Mouse (Mus musculus): ENCODE measurements at regions not wholly inside any gene's neighbourhood (a gene's known extent, or its start where the extent isn't known, plus 50 kb on each side); places are given as distances from the start of the nearest gene placed in this dataset.

DNA sequence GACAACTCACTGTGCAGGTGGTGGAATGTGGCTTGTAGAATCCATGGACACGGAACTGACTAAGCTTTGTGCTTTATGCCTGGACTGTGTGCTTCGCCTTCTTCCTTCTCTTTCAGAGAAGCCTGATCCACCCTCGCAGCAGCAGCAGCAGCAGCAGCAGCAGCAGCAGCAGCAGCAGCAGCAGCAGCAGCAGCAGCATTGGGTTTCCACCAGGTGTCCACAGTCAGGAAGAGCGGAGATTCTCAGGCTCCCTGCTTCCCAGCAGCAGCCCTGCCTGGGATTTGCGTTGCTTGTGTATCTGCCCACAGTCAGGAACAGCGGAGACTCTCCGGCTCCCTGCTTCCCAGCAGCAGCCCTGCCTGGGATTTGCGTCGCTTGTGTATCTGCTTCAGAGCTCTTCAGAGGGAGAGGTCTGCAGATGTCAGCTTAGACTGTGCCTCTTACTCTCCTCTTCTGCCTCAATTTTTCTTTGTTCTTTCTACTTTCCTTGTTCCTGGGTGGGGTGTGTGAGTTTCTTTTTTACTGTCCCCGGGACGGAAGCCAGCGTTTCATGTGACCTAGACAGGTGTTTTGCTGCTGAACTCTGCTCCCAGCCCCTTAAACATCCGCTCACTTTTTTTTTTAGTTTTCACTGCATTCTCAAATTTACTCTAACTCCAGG is 168.1 kb upstream of the Olig3 start:
- peak; percentile 89 for DNase-seq (ENCODE audit: low read depth, low spot score)

DNA sequence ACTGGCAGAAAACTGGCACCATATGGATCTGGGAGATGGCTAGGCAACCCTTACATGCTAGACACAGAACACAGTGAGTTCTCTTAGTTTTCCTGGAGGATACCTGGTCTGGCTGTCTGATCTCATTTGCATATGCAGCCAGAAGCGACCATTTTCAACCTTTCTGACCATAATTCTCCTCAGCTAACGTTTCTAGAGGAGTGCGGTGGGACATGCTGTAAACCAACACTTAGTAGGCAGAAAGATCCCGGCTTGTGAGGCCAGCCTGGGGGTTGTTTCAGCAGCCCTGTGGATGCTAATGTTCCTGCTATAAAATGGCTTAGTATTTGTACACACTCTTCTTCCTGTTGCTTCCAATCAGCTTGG is 168.6 kb upstream of the Olig3 start:
- DNase-seq (ENCODE audit: low read depth, low spot score): no peak

DNA sequence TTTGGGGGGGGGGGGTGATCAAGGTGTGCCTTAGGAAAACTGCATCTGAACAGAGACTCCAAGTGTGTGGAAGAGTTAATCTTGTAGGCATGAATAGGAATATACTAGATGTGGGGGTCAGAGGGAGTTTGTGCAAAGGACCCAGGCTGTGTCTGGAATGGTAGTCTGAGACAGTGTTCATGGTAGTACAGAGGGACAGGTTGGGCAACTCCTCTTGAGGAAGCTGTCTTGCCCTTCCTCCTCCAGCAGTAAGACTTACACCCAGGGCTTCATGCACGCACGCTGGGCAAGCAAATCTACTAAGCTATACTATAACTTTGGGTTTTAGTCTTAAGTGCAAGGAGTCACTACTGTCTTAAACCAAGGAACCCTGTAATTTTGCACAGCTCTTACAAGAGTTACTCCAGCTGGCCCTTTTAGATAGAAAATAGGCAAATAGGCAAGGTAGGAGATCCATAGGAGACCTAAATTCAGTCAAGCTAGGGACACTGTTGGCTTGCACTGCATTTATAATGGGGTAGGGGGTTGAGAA is 169.2 kb upstream of the Olig3 start:
- peak; percentile 65 for DNase-seq (ENCODE audit: low read depth, low spot score)

DNA sequence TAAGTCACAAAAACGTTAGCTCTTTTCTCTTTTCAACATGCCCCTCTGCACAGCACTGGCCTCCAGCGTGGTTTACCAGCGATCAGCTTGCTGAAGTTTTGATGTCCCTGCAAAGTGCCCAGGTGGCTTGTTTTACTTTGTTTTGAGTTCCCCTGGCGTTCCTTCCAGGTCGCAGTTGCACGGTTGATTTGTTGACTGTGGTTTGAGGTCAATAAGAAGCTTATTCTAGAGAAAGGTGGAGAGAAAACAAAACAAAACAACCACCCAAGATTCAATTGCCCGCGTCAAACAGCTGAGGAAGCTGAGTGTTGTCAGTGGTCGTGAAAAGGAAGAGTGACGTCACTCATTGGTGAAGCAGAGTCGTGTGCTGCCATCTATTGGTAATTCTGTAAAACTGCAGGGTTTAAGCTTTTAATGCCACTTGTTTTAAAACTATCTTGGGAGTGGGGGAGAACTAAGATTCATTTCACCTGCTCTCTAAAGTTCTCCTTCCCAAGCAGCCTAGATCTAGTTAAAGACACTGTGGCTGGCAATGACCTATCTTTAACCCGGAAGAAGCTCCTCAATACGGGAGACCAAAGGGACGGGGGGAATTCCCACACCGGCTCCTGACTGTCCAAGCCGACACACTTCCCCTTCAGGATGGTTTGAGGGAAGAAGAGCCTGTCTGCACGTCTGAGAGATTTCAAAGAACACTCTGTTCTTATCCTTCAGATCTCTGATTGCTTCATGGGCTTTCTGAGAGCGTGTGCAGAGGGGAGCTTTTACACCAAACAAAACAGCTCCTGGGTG is 170.3 kb upstream of the Olig3 start:
- peak; percentile 93 for DNase-seq (ENCODE audit: low read depth, low spot score)

DNA sequence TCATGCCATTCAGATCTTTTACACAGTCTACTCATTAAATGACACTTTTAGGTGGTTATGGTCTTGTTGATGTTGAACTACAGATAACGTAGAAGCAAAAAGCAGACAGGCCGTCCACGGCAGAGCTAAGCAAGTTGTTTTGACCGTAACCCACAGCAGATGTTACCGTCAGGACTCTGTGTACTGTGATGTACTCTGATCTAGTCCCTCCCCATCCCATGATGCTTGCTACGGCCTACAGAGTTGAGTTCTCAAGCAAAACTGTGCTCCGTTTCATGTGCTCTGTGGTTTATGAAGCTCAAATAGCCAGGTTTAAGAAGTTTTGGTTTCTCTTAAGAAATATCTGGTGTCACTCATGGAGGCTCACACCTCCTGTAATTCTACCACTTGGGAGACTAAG is 169.4 kb upstream of the Tnfaip3 start:
- DNase-seq (ENCODE audit: low read depth, low spot score): peak; percentile 91

DNA sequence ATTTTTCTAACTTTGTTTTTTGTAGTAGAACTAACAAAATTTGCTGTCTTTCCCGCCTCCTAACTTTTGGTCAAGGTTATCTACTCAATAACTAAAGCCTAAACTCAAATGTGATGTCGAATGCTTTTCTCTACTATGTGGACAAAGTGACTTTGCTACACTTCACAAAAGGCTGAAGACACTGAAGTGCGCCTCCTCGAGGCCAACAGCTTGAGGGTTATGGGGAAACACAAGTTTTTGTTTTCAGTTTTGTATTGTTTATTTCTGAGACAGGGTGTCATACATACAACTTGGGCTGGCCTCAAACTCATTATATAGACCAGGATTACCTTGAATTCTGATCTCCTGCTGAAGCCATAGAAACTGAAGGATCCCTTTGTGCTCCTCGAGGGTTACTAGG is 162.4 kb upstream of the Tnfaip3 start:
- no peak for DNase-seq (ENCODE audit: low read depth, low spot score)

DNA sequence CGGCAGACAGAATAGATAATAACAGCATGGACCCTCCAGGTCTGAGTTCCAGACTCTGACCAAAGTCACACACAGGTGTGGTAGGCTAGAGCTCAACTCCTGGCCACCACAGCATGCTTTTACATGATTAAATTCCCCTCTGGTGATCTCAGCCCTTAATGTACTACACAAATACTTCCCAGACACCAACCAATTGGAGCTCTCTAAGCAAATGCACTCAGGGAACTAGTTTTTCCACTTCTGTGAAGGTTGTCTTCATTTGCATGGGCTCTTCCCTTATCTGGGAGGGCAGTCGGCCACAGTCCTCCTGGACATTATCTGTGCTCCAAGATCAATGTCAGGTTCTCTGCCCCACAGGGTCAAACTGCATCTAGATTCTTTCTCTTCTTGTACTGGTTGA is 162.0 kb upstream of the Tnfaip3 start:
- no peak for DNase-seq (ENCODE audit: low read depth, low spot score)

DNA sequence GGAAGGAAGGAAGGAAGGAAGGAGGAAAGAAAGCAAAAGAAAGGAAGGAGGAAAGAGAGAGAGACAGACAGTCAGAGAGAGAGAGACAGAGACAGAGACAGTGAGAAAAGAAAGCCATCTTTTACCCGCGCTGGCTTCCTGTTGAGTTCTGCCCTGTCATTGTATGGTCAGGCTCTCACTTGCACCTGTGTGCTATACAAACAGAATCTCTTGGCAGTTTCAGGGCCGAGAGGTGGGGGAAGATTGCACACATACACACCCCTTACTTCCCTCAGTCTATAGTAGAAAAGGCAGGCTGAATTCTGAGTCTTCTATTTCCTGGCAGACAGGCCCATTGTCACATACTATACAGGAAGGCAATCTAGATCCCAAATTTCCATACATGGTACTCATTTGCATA is 160.8 kb upstream of the Tnfaip3 start:
- no peak for DNase-seq (ENCODE audit: low read depth, low spot score)

DNA sequence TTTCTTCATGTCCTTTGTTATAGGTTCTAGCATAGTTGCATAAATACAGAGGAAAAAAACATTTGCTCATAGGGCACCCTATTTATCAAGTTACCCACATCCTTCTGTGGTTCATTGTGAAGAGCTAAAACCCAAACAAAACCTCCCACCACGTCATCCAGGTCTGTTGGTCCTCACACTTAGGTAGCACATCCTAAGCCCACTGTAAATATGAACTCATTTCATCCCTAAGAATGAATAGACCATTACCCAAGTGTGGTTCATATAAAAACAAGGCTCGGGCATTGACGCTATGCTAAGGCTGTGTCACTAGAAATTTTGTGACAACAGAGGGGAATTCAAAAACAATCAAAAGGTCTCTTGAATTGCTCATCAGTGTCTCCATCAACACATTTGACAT is 156.4 kb upstream of the Tnfaip3 start:
- peak; percentile 76 for DNase-seq (ENCODE audit: low read depth, low spot score)

DNA sequence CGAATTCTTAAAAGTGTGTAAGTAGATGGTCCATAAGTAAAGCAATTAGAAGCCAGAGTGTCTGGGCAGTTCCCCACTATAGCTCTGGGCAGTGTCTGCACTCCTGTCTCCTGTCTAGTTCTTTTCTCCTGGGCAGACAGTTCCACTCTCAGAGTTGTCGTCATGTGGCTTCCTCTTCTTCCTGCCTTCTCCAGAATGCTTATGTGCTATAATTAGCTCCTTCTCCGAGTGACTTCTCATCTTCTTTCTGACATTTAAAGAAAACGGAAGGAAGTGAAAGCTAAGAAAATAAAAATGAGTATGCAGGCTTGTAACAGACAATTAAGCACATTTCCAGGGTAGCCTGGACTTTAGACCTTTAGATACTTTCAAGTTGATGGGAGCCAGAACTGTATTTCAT is 155.1 kb upstream of the Tnfaip3 start:
- DNase-seq (ENCODE audit: low read depth, low spot score): peak; percentile 49

DNA sequence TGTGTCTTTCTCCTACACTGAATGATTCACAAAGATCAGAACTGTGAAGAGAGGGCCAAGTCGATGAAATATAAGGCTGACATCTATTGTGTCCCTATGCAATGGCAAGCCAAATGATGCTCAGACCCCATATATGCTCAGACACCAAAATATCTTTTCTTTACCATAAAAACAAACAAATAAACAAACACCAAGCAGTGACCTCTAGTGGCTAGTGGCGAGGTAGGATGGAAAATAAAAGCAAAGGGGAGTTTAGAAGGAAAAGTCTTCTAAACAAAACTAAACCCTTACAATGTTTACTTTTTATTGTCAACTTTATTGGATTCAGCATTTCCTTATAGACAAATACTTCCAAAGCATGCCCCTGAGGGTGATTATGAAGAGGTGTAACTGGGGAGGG is 153.8 kb upstream of the Tnfaip3 start:
- no peak for DNase-seq (ENCODE audit: low read depth, low spot score)

DNA sequence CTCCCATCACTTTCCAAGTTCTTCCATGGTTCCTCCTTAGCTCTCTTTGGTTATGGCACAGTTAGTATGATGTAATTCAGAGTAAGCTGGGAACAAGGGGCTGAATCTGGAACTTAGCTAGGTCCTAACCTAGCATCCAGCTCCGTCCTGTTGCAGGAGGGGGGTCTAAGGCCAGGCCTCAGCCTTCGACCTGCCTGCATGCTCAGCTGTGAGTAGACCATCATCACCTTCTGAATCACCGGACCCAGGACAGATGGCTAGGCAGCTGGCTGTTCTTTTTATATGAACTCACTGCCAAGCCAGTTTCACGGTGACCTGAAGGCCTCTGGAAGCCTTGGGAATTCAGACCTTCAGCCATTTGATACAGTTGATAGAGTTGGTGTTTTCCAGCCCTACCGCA is 152.9 kb upstream of the Tnfaip3 start:
- DNase-seq (ENCODE audit: low read depth, low spot score): no peak

DNA sequence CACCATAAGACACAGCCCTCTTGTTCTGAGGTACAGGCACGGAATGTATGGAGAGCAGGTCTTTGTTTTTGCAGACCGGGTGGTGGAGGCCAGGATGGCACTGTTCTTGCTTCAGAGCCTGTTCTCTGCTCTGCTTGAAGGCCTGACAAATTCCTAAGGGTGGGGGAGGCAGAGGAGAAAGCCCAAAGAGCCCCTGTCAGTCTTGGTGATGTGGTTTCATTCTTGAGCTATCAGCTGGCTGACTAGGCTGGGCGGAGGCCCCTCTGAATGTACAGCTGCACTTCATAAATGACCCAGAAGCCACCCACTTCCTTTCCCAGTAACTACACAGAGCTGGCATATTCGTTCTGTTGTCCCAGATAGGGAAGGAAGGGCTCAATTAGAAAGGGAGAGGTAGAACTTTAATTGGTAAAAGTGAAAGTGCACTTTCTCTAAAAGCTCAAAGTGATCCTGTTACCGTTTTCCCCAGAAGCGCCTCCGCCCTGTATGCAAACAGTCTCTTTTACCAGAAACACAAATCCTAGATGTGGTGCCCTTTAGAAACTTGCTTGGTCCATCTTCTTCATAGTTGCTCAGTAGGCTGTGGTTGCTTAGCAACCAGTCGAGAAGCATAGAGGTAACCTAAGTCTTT is 152.3 kb upstream of the Tnfaip3 start:
- peak; percentile 71 for DNase-seq (ENCODE audit: low read depth, low spot score)

DNA sequence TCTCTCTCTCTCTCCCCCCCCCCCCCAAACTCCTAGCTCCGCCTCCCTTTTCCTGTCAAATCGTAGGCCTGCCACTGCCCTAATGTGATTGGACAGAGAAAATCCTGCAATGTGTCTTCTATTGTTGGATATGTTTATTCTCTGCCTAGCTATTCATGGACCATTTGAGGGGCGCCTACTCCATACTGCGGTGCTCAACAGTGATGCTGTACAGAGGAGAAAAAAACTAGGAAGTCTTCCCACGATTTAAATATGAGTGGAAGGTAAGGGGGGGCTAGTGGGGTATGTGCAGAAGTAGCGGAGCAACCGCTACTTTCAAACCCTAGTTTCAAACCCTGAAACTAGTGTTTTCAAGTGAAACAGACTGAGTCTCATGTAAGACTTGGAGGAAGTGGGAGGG is 151.6 kb upstream of the Tnfaip3 start:
- DNase-seq (ENCODE audit: low read depth, low spot score): no peak

DNA sequence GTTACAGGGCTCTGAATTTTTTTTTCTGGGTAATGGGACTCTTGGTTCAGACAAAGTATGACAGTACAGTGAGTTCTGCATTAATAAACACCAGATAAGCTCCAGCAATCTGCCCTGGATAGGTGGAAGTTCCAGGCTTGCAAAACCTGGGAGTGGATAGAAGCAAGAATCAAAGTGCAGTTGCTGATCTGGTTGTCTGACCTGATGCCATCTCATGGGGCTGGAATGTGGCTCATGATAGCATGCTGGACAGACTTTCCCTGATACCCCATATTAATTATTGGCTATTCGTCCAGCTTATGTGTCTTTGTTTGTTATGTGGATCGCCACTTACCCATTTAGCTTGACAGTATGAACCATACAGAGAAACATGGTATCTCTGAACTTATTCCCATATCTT is 146.6 kb upstream of the Tnfaip3 start:
- DNase-seq (ENCODE audit: low read depth, low spot score): no peak

DNA sequence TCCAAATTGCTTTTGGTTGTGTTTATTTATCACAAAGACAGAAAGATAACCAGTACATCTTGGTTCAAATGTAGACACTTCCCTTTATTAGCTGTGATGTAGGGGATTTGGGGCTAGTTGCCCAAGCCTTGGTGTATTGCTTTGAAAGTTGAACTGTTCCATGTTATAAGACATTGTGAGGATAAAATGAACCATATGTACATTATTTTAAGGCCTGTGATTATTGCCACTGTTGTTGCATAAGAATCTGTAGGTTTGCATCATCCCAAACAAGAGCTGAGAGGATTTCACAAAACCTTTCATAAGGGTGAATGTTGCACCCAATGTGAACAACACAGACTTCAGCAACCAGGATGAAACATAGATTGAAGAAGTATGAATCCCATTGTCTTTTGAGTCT is 145.7 kb upstream of the Tnfaip3 start:
- DNase-seq (ENCODE audit: low read depth, low spot score): no peak

DNA sequence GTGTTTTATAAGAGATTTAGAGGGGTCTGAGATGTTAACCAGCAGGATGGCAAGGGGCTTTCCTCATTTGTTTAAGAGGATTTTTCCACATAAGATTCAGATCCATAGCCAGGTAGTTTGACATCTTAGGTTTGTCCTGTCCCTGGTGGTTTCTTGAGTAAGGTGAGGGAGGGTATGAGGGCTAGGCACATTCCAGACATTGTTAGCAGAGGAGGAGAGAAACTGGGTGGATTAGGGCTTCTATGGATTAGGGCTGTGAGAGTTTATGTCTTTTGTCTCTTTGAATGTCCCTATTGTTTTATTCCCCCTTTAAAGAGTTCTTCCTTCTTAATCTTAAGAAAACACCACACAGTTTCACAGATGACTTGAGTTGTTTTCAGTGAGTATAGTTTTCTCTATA is 138.6 kb upstream of the Tnfaip3 start:
- DNase-seq (ENCODE audit: low read depth, low spot score): no peak

DNA sequence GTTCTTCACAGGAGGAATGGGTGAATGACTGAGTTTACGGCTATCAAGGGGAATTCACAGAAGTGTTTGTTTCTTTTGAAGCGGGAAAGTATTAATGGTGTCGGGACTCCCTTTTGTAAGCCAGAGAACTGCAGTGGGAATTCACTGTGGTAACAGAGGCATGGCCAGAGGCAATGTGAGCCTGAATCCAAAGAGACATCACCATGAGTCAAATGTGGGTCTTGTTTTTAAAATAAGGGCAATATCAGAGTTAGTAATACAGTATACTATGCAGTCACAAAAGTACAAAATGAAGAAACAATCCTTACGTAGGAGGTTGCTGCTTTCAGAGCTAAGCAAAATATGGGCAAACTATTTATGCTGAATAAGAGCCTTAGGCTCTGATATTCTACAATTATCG is 137.3 kb upstream of the Tnfaip3 start:
- no peak for DNase-seq (ENCODE audit: low read depth, low spot score)

DNA sequence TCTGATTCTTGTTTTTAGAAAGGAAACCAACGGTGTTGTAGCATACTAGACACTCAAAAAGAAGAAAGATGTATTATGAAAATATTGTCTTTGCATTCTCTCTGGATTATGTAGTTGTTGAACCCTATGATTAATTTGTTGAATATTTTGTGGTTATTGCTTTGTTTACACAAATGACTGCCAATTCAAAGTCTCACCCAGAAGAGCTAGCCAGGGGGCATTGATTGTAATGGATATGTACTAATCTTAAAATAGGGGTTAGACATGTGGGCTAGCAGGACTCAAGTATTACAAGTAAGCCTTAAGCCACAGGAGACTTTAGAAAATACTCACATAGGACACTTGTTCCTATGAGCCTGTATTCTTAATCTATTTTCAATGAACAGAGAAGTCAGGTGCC is 135.3 kb upstream of the Tnfaip3 start:
- no peak for DNase-seq (ENCODE audit: low read depth, low spot score)

DNA sequence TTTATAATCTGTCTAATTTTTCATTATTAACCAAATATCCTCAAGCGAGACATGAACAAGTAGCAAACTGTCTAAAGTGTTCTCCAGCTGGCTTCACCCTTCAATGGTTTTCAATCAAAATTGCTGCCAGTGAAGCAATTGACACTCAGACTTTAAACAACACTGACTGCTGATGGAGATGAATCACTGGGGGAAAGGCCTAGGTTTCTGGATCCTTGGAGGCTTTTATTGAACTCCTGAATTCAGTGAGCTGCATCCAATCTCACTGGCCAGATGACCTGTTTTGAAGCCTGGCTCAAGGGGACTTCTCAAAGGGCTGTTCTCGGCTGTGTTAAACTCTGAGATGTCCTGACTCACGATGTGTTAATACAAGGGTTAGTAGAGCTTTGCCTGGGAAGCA is 134.5 kb upstream of the Tnfaip3 start:
- DNase-seq (ENCODE audit: low read depth, low spot score): no peak

DNA sequence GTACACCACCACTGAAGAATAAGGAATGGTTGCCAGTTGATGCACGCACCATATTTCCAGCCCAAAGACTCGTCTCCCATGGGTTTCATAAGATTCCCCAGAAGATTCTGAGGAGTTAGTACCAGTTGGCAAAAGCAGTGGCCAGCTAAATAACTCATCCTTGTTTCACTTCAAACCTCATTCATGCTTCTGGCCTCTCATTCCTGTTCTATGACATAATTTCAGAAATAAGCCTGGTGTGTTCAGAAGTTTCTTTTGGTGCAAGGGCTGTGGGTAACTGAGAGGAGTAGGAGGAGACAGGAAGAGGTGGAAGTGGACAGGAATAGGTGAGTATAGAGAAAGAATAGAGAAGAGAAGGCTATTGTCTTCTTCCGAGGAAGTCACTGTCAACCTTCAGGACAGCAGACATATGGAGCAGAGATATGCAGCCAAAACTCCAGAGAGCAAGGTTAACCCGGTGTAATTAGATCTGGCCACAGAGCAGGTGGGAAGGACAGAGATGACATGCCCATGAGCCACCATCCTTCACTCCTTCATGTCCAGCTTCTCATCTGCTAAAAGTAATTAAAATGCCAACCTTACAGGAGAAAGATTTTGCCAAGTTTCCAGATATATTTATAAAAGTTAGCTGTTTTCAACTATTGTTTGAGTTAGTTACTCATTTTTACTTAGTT is 133.9 kb upstream of the Tnfaip3 start:
- DNase-seq (ENCODE audit: low read depth, low spot score): no peak

DNA sequence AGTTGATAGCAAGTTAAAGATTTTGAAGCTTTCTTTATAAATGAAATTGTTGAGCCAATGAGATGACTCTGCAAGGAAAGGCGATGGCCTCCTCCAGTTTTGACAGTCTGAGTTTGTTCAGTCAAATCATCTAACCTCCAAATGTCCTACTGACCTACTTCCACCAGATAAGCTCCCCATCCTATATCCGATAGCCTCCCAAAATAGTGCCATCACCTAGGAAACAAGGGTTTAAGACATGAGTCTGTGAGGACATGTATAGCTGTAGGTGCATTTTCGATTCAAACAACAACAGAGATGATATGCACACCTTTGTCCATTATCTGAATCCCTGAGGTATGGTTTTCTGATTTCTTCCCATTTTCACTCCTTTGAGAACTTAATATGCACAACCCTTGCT is 126.0 kb upstream of the Tnfaip3 start:
- no peak for DNase-seq (ENCODE audit: low read depth, low spot score)
